Mouse (Mus musculus): Measurements from ENCODE around the gene Gtf3c3. TPM values are rescaled to one million over a fixed set of nuclear protein-coding genes. Genes with fewer than 3 reads are reported as not detected.
A peak's percentile ranks its signal among the peaks of the same experiment; 100 is the strongest.

The Gtf3c3 gene
- 34.4 and 35.8 TPM in 2 replicates for polyA plus RNA-seq (2016; fragmentation: Nextera tagmentation; extraction: Ambion mirVana)

DNA sequence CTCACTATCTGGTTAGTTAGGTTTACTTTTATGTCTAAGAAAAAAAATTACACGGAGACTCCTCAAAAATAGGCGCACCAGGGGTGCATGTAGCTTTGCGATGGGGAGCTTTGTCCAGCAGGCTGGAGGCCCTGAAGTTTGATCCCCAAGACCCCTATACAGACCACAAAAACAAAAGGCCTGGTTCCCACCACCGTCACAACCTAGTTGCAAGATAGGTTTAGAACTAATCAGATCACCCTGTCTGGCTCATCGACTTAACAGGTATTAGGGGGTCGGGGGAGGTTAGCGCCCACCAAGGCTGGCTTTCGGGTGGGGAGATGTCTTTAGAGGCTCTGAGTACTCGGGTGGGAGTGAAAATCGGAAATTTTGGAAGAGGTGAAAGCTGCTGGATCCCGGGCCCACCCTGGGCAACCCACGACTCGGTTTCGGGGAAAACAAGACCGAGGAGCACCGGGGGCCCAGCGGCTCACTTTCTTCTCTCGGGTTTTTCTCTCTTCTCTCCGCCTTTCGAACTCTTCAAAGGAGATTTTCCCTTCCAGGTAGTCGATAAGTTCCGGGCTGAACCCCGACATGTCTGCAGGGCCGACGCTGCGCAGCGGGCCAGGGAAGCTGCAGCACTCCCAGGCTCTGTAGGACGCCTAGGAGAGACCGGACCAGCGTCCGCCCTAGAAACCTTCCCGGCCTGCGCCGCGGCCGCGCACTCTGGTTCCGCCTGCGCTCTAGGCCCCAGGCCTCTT lies at the start of gene Gtf3c3:
Gtf3c3 (minus strand) TSS at position 632 of the 740 bp plus-strand sequence.
- Histone ChIP-seq H3K9me3 (no peaks in the 10 kb centered on the region), H3K4me1 (replicated peaks) (peaks cover 4% of the 10 kb centered on the region; the same call in 1 of the 2 replicates), H3K4me2 (peak within 1 kb of the TSS; percentile 66), H3K4me3 (replicated peaks) (peak within 1 kb of the TSS; percentile 61), H3K9ac (replicated peaks) (peak within 1 kb of the TSS; percentile 79), H3K36me3 (peaks cover 9% of the 10 kb centered on the region), H3K27ac (peak within 1 kb of the TSS; percentile 62; the same call in 1 of the 2 replicates), H3K27me3 (no peaks in the 10 kb centered on the region)
- 3% methylated on average over 39 of the region's 39 CpGs for WGBS
- ATAC-seq (ENCODE audit: insufficient number of reproducible peaks, insufficient read depth, low FRiP score, low TSS enrichment, low read depth), result peak; percentile 95

DNA sequence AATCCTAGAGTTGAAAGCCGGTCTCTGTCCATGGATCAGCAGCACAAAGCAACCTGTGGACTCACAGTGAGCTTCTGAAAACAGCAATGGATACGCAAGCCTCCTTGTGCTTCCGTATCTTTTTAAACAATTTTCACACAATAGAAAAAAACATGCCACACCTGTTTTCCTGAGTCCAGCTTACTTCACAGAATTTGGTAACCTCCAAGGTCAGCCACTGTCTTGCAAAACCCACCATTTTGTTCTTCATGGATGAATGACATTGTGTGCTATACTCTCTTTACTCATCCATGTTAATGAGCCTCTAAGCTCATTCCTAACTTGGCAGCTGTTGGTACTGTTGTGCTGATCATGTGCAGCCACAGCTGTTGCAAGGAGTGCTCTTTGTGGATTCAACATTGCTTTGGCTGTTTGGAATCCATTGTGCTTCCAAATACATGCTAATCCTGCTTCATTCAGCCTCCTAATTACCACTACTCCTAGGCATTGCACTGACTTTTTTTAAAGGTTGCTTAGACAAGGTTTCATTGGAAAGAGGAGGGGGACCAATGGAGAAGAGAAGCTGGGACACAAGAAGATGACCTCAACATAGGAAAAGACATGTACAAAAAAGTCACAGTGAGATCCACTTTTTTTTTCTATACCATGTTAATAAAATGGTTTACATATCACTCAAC lies 46.1 kb upstream of the Gtf3c3 start:
- Histone ChIP-seq H3K4me3 (replicated peaks) (no peak overlapping the region), H3K27ac (no peak overlapping the region), H3K4me1 (replicated peaks) (no peaks in the 10 kb centered on the region), H3K9ac (replicated peaks) (no peak overlapping the region), H3K9me3 (no peaks in the 10 kb centered on the region), H3K27me3 (no peaks in the 10 kb centered on the region), H3K4me2 (no peak overlapping the region), H3K36me3 (peaks cover 12% of the 10 kb centered on the region; the same call in 1 of the 2 replicates)
- no peak for ATAC-seq (ENCODE audit: insufficient number of reproducible peaks, insufficient read depth, low FRiP score, low TSS enrichment, low read depth)
- WGBS, result 86% methylated on average over 3 of the region's 3 CpGs

DNA sequence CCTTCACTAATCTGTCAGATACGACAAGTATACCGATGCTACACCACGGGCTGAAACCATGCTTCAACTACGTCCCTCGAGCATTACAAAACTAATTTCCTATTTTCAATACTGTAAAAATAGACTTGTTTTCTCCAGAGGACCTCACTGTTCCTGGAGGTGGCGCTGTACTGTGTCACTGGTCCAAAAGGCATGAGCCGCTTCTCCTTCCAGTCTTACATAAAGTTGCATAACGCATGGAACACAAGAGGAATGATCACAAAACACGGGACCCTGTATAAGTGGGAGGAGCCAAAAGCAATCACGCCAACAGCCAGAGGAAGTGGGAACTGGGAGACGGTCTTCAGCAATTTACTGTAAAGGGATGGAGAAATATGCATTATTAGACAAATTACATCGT lies 41.7 kb upstream of the Gtf3c3 start:
- Histone ChIP-seq H3K4me1 (replicated peaks) (no peaks in the 10 kb centered on the region), H3K4me3 (replicated peaks) (no peak overlapping the region), H3K9me3 (no peaks in the 10 kb centered on the region), H3K36me3 (peaks cover 9% of the 10 kb centered on the region; the same call in 1 of the 2 replicates), H3K27me3 (no peaks in the 10 kb centered on the region), H3K4me2 (no peak overlapping the region), H3K9ac (replicated peaks) (no peak overlapping the region), H3K27ac (no peak overlapping the region)
- ATAC-seq (ENCODE audit: insufficient number of reproducible peaks, insufficient read depth, low FRiP score, low TSS enrichment, low read depth), result no peak
- WGBS, result 94% methylated on average over 12 of the region's 12 CpGs

DNA sequence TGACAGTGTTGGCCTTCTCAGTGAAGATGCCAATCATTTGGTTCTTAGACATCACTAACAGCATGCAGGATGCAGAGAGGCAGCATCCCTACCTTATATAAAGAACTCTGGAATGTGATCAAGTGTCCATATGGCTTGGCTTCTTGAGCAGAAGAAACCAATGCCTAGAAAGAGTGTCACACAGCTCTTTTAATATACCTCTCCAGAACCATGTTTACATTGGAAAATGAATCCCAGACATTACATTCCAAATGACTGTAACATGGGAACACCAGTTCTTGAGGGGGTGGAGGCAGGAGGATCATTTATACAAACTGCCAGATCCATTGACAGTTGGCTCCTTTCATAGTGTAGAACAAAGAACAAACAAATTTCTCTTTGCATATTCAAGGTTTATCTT lies 29.9 kb upstream of the Gtf3c3 start:
- ATAC-seq (ENCODE audit: insufficient number of reproducible peaks, insufficient read depth, low FRiP score, low TSS enrichment, low read depth), result no peak
- H3K27ac ChIP-seq, result no peak overlapping the region
- no peak overlapping the region for H3K9ac ChIP-seq (replicated peaks)
- H3K4me2 ChIP-seq, result no peak overlapping the region
- no peaks in the 10 kb centered on the region for H3K36me3 ChIP-seq
- H3K4me1 ChIP-seq (replicated peaks), result no peaks in the 10 kb centered on the region
- H3K27me3 ChIP-seq, result no peaks in the 10 kb centered on the region
- no peak overlapping the region for H3K4me3 ChIP-seq (replicated peaks)
- H3K9me3 ChIP-seq, result no peaks in the 10 kb centered on the region

DNA sequence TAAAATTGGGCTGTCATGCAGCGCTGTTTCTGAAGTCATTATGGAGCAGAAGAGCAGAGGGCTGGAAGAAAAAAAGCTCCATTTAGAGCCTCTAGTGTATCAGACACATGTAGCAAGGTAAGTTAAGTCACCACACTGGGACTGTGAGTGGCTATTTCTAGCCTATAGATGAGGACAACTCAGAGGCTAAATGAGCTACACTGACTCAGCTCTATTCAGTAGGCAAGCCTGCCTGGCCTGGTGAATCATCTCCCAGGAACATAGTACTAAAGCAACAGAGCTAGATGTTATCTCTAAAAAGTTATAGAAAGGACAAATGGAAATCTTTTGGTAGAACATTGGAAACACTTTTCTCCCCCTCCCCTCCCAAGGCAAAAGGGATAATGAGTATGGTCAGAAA lies 28.6 kb upstream of the Gtf3c3 start:
- H3K27me3 ChIP-seq, result no peaks in the 10 kb centered on the region
- H3K9me3 ChIP-seq, result no peaks in the 10 kb centered on the region
- ATAC-seq (ENCODE audit: insufficient number of reproducible peaks, insufficient read depth, low FRiP score, low TSS enrichment, low read depth), result no peak
- H3K4me1 ChIP-seq (replicated peaks), result no peaks in the 10 kb centered on the region
- no peaks in the 10 kb centered on the region for H3K36me3 ChIP-seq
- no peak overlapping the region for H3K4me3 ChIP-seq (replicated peaks)
- H3K27ac ChIP-seq, result no peak overlapping the region
- H3K4me2 ChIP-seq, result no peak overlapping the region
- no peak overlapping the region for H3K9ac ChIP-seq (replicated peaks)
- WGBS, result 85% methylated on average over 1 of the region's 1 CpGs

DNA sequence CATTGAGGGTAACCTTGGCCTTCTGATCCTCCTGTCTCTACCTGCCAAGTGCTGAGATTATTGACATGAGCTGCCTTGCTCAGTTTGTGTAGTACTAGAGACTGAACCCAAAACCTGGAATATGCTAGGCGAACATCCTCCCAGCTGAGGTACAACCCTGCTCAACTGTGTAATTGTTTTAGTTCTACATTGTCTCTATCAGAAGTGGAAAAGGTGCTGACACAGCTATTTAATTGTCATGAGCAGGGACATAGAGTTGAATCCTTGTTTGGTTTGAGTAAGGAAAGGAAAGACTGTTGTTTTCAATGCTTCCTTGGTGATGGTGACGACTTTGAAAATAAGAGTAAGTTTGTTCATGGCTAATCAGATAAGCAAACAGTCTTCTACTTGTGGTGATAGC lies 13.3 kb upstream of the Gtf3c3 start:
- Histone ChIP-seq H3K27me3 (no peaks in the 10 kb centered on the region), H3K27ac (no peak overlapping the region), H3K4me2 (no peak overlapping the region), H3K36me3 (no peaks in the 10 kb centered on the region), H3K4me3 (replicated peaks) (no peak overlapping the region), H3K9me3 (no peaks in the 10 kb centered on the region), H3K4me1 (replicated peaks) (no peaks in the 10 kb centered on the region), H3K9ac (replicated peaks) (no peak overlapping the region)
- 93% methylated on average over 2 of the region's 2 CpGs for WGBS
- ATAC-seq (ENCODE audit: insufficient number of reproducible peaks, insufficient read depth, low FRiP score, low TSS enrichment, low read depth), result no peak

DNA sequence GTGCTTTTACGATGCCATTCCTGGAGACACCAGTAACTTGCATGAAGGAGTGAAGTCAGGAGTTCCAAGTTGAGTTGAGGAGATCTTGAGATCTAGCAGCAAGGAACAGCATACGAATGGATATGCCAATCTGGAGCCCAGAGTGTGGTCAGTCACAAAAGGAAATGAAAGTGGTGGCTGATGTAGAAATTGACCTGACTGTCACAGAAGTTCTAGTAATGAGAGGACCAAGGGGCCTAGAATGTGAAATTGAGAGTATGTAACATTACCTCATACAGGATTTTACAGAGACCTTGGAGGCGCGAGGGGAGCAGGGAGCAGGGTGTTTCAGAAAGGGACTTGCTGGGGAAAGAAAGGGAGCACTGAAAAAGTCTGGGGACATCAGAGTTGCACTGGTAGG lies 10.1 kb upstream of the Gtf3c3 start:
- H3K27me3 ChIP-seq, result no peaks in the 10 kb centered on the region; the same call in 1 of the 2 replicates
- H3K4me2 ChIP-seq, result no peak overlapping the region
- WGBS, result 77% methylated on average over 4 of the region's 4 CpGs
- no peaks in the 10 kb centered on the region for H3K4me1 ChIP-seq (replicated peaks)
- no peak for ATAC-seq (ENCODE audit: insufficient number of reproducible peaks, insufficient read depth, low FRiP score, low TSS enrichment, low read depth)
- H3K36me3 ChIP-seq, result no peaks in the 10 kb centered on the region
- no peak overlapping the region for H3K27ac ChIP-seq
- no peaks in the 10 kb centered on the region for H3K9me3 ChIP-seq
- no peak overlapping the region for H3K9ac ChIP-seq (replicated peaks)
- no peak overlapping the region for H3K4me3 ChIP-seq (replicated peaks)

DNA sequence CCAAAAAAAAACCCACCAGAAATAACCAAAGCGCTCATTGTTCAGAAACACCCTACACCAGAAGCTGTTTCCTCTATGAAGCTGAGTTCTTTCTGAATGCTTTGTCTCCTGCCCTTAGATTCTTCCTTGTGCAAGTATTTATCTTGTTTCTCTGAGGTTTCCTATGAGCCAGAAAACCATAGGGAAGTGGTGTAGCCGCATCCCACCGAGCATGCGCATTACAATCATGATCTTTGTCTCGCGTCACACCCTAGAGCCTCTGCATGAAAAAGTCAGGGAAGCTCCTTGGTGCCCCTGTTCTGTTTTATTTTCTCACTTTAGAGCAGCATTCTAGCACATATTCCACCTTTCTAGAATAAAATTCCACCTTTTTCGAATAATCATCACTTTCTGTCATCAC lies 4.9 kb upstream of the Gtf3c3 start:
- no peak overlapping the region for H3K4me2 ChIP-seq
- WGBS, result 54% methylated on average over 7 of the region's 7 CpGs
- H3K36me3 ChIP-seq, result no peaks in the 10 kb centered on the region
- no peak overlapping the region for H3K27ac ChIP-seq
- no peaks in the 10 kb centered on the region for H3K9me3 ChIP-seq
- H3K4me3 ChIP-seq (replicated peaks), result no peak overlapping the region
- ATAC-seq (ENCODE audit: insufficient number of reproducible peaks, insufficient read depth, low FRiP score, low TSS enrichment, low read depth), result no peak
- H3K4me1 ChIP-seq (replicated peaks), result no peaks in the 10 kb centered on the region
- no peaks in the 10 kb centered on the region; the same call in 1 of the 2 replicates for H3K27me3 ChIP-seq
- H3K9ac ChIP-seq (replicated peaks), result no peak overlapping the region

DNA sequence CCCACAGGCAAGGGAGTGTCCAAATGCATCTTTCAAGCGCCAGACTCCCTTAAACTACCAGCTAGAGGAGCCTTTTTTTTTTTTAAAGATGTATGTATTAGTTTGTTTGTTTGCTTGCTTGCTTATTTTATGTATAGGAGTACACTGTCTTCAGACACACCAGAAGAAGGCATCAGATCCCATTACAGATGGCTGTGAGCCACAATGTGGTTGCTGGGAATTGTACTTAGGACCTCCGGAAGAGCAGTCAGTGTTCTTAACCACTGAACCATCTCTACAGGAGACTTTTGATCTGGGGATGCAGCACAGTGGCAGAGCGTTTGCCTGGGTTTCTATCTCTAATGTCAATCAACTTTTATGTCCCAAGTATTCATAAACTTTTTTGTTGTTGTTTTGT lies 307 bp upstream of the Gtf3c3 start:
- H3K27me3 ChIP-seq, result no peaks in the 10 kb centered on the region
- H3K4me1 ChIP-seq (replicated peaks), result peaks cover 4% of the 10 kb centered on the region; the same call in 1 of the 2 replicates
- peak overlapping the region; percentile 61 for H3K4me3 ChIP-seq (replicated peaks)
- no peak; the same call in 1 of the 2 replicates for ATAC-seq (ENCODE audit: insufficient number of reproducible peaks, insufficient read depth, low FRiP score, low TSS enrichment, low read depth)
- peak overlapping the region; percentile 79 for H3K9ac ChIP-seq (replicated peaks)
- H3K27ac ChIP-seq, result no peak overlapping the region
- peak overlapping the region; percentile 66 for H3K4me2 ChIP-seq
- WGBS, result 59% methylated on average over 3 of the region's 3 CpGs
- peaks cover 5% of the 10 kb centered on the region; the same call in 1 of the 2 replicates for H3K36me3 ChIP-seq
- no peaks in the 10 kb centered on the region for H3K9me3 ChIP-seq

DNA sequence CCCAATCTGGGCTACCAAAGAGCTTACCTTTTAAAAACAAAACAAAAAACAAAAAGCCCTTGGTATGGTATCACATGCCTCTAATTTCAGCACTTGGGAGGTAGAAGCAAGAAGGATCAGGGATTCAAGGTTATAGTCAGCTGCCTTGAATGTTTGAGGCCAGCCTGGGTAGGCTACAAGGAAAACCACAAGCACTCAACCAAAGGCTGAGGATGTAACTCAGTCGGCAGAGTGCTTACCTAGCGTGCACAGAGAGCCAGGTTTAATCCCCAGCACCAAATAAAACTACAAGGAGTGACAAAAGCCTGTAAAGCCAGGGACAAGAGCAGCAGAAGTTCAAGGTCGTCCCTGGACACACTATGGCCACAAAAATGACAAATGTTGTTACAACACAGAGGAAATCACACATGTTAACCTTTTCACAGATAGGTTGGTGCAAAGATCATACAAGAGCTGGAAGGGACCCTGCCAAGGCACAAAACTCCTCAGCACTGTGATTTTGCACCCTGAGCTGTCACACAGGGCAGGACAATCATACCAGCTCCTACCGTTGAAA lies 16.5 kb downstream of the Gtf3c3 start:
- no peaks in the 10 kb centered on the region for H3K4me1 ChIP-seq (replicated peaks)
- no peak overlapping the region for H3K4me2 ChIP-seq
- H3K27me3 ChIP-seq, result no peaks in the 10 kb centered on the region
- peaks cover 79% of the 10 kb centered on the region for H3K36me3 ChIP-seq
- 87% methylated on average over 4 of the region's 4 CpGs for WGBS
- H3K27ac ChIP-seq, result no peak overlapping the region
- no peak for ATAC-seq (ENCODE audit: insufficient number of reproducible peaks, insufficient read depth, low FRiP score, low TSS enrichment, low read depth)
- H3K9ac ChIP-seq (replicated peaks), result no peak overlapping the region
- H3K9me3 ChIP-seq, result no peaks in the 10 kb centered on the region
- no peak overlapping the region for H3K4me3 ChIP-seq (replicated peaks)

DNA sequence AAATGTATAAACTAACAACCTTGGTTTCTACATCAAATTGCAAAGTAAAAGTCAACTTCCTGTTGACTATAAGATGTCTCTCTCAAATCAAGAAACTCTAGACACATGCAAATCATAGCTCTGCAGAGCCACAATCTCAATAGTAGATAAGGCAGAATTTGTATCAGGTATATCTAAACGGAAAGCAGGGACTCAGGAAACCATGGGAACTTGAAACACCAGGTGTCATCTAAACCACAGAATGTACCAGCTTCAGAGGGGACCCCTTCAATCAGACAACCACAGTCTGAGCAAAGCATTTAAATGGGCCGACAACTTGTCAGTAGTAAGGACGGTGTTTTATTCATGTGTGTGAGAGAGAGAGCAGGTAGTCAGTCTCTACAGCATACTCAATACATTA lies 17.1 kb downstream of the Gtf3c3 start:
- Histone ChIP-seq H3K27me3 (no peaks in the 10 kb centered on the region), H3K4me1 (replicated peaks) (no peaks in the 10 kb centered on the region), H3K36me3 (peaks cover 75% of the 10 kb centered on the region), H3K4me3 (replicated peaks) (no peak overlapping the region), H3K9ac (replicated peaks) (no peak overlapping the region), H3K27ac (no peak overlapping the region), H3K9me3 (no peaks in the 10 kb centered on the region), H3K4me2 (no peak overlapping the region)
- 93% methylated on average over 3 of the region's 3 CpGs for WGBS
- ATAC-seq (ENCODE audit: insufficient number of reproducible peaks, insufficient read depth, low FRiP score, low TSS enrichment, low read depth), result no peak

All from limb, embryonic 12.5 days (tissue).